Mouse (Mus musculus): ENCODE measurements around the gene Gm37240. TPM values are rescaled to one million over a fixed set of nuclear protein-coding genes. Genes with fewer than 3 reads are reported as not detected.

Gm37240 gene
- polyA plus RNA-seq, 1 experiment from 2014 or later: 4.6 TPM

DNA sequence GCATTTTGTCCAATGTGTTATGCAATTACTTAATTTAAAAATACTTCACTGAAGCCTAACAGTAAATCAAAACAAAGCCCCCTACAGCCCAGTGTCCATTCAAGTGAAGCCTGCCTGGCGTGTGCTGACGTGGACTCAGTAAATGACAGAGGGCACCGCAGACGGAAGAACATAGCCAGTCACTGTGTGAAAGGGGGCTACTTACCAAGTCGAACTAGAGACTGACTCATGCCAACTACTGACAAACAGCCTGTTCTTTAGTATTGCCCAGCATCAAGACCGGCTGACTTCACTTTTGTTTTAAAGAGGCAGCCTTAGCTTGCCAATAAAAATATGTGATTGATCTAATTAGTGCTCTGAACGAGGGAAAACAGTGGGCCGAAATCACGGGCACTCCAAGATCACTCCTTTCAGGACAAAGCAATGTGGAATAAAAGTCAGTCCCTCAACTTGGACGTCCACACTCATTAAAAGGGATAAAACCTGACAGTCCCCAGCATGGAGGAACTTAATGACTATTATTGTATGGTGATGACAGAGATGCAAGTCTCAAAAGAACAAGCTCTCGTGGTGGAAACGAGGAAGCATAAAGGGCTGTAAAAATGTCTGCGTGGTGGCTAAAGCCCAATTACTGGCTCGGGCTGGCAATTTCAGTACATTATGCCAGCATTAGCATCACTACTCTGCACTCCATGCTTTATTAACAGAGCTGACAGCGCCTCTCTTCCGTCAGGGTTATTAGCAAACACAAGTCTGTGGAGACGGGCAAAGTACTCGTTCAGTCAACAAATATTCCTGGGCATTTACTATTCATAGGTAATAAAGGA lies 123.1 kb downstream of the Gm37240 start:
- Histone ChIP-seq H3K4me2 (ENCODE audit: low read depth, low read length) (no peak overlapping the region), H3K36me3 (ENCODE audit: control insufficient read depth, insufficient read depth, low read length) (no peaks in the 10 kb centered on the region), H3K9ac (ENCODE audit: low read length) (no peak overlapping the region), H3K4me1 (replicated peaks; ENCODE audit: control insufficient read depth, insufficient read depth, low read length) (no peaks in the 10 kb centered on the region), H3K27ac (ENCODE audit: low read length) (no peak overlapping the region), H3K27me3 (ENCODE audit: control insufficient read depth, insufficient read depth, low read depth, low read length) (no peaks in the 10 kb centered on the region), H3K4me3 (ENCODE audit: low read length) (no peak overlapping the region), H3K9me3 (ENCODE audit: control insufficient read depth, low read length) (no peaks in the 10 kb centered on the region)
- no peak for ATAC-seq (ENCODE audit: low read depth)
- WGBS: 73% methylated on average over 18 of the region's 18 CpGs

DNA sequence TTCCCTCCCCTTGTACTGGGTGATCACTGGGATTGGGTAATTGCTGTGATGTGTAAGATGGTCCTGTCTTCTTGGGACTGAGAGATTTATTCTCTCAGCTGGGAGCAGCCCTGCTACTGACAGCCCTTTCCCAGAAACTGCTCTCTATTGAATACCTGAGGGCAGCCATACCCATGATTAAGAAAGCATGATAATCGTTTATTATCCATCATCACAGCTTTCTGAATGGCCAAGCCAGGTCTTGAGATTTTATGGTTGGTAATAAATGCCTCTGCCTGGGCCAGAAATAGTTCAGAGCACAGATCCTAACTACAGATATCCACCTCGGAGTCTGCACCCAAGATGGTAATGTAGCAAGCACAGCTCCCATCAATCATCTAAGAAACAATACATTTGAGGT lies 129.4 kb downstream of the Gm37240 start:
- 0 out of 2 replicates have a peak, but pooled peaks cover 3% of the 10 kb centered on the region for H3K4me1 ChIP-seq (replicated peaks; ENCODE audit: control insufficient read depth, insufficient read depth, low read length)
- no peak overlapping the region for H3K4me2 ChIP-seq (ENCODE audit: low read depth, low read length)
- H3K27me3 ChIP-seq (ENCODE audit: control insufficient read depth, insufficient read depth, low read depth, low read length): no peaks in the 10 kb centered on the region
- no peak overlapping the region for H3K9ac ChIP-seq (ENCODE audit: low read length)
- no peak for ATAC-seq (ENCODE audit: low read depth)
- no peaks in the 10 kb centered on the region for H3K36me3 ChIP-seq (ENCODE audit: control insufficient read depth, insufficient read depth, low read length)
- H3K9me3 ChIP-seq (ENCODE audit: control insufficient read depth, low read length): no peaks in the 10 kb centered on the region
- WGBS: 54% methylated on average over 2 of the region's 2 CpGs
- H3K4me3 ChIP-seq (ENCODE audit: low read length): no peak overlapping the region
- no peak overlapping the region for H3K27ac ChIP-seq (ENCODE audit: low read length)

DNA sequence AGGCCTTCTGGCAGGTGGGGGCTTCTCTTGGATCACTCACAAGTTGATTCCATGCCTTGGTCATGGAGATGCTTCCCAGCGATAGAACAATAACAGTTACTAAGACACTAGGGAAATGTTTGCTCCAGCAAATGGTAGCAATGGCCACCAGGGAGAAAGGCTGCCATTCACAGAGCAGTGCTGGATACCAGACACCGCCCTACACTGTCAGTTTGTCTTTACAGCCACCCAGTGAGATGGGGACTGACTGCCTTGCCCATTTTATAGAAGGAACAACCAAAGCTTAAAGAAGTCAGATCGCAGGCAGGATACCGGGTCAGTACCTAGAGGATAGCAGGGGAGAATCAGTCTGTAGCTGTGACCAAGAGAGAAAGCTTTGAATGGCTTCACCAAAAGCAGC lies 129.9 kb downstream of the Gm37240 start:
- Histone ChIP-seq H3K36me3 (ENCODE audit: control insufficient read depth, insufficient read depth, low read length) (no peaks in the 10 kb centered on the region), H3K4me2 (ENCODE audit: low read depth, low read length) (no peak overlapping the region), H3K9me3 (ENCODE audit: control insufficient read depth, low read length) (no peaks in the 10 kb centered on the region), H3K27ac (ENCODE audit: low read length) (no peak overlapping the region), H3K27me3 (ENCODE audit: control insufficient read depth, insufficient read depth, low read depth, low read length) (no peaks in the 10 kb centered on the region), H3K9ac (ENCODE audit: low read length) (no peak overlapping the region), H3K4me1 (replicated peaks; ENCODE audit: control insufficient read depth, insufficient read depth, low read length) (0 out of 2 replicates have a peak, but pooled peaks cover 3% of the 10 kb centered on the region), H3K4me3 (ENCODE audit: low read length) (no peak overlapping the region)
- 88% methylated on average over 4 of the region's 4 CpGs for WGBS
- no peak for ATAC-seq (ENCODE audit: low read depth)

DNA sequence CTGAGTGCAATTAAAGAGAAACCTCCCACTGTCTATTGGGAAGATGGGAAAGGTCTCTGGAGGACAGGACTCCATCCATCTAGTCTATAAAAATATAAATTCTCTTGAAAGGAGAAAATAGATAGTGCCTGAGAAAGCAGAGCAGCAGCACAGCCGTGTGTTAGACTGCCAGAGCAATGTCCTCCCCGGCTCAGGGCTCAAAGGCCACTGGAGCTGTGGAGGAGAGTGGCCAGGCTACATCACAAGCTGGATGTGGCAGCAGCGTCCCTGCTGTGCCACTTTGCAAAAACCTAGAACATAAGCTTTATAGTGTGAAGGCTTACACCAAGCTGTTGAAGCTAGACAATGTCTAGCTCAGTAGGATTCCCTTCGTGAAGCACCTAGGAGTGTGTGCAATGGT lies 138.0 kb downstream of the Gm37240 start:
- no peak for ATAC-seq (ENCODE audit: low read depth)
- Histone ChIP-seq H3K9me3 (ENCODE audit: control insufficient read depth, low read length) (no peaks in the 10 kb centered on the region), H3K27ac (ENCODE audit: low read length) (no peak overlapping the region), H3K4me1 (replicated peaks; ENCODE audit: control insufficient read depth, insufficient read depth, low read length) (no peaks in the 10 kb centered on the region), H3K9ac (ENCODE audit: low read length) (no peak overlapping the region), H3K27me3 (ENCODE audit: control insufficient read depth, insufficient read depth, low read depth, low read length) (no peaks in the 10 kb centered on the region), H3K36me3 (ENCODE audit: control insufficient read depth, insufficient read depth, low read length) (no peaks in the 10 kb centered on the region), H3K4me2 (ENCODE audit: low read depth, low read length) (no peak overlapping the region), H3K4me3 (ENCODE audit: low read length) (no peak overlapping the region)
- 51% methylated on average over 4 of the region's 4 CpGs for WGBS

DNA sequence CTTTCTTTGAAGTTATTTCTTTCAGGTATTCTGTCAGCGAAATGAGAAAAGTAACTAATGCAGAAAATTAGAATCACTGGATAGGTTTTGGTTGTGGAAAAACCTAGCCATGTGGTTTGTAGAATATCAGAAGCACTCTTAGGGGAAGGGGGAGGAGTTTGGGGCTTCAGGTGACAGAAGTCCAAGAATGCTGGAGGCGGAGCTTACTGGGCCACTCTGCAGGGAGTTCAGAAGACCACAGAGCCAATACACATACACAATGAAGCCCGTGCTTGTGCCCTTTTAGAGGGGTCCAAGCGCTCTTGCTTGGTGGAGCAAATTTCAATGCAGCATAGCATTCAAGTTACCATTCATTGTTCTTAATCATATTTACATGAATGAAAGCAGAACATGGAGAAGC lies 138.5 kb downstream of the Gm37240 start:
- no peak overlapping the region for H3K27ac ChIP-seq (ENCODE audit: low read length)
- WGBS: 20% methylated on average over 4 of the region's 4 CpGs
- no peaks in the 10 kb centered on the region for H3K4me1 ChIP-seq (replicated peaks; ENCODE audit: control insufficient read depth, insufficient read depth, low read length)
- ATAC-seq (ENCODE audit: low read depth): no peak; the same call in 1 of the 2 replicates
- H3K27me3 ChIP-seq (ENCODE audit: control insufficient read depth, insufficient read depth, low read depth, low read length): no peaks in the 10 kb centered on the region
- H3K36me3 ChIP-seq (ENCODE audit: control insufficient read depth, insufficient read depth, low read length): no peaks in the 10 kb centered on the region
- H3K9ac ChIP-seq (ENCODE audit: low read length): no peak overlapping the region
- no peaks in the 10 kb centered on the region for H3K9me3 ChIP-seq (ENCODE audit: control insufficient read depth, low read length)
- no peak overlapping the region for H3K4me2 ChIP-seq (ENCODE audit: low read depth, low read length)
- no peak overlapping the region for H3K4me3 ChIP-seq (ENCODE audit: low read length)

DNA sequence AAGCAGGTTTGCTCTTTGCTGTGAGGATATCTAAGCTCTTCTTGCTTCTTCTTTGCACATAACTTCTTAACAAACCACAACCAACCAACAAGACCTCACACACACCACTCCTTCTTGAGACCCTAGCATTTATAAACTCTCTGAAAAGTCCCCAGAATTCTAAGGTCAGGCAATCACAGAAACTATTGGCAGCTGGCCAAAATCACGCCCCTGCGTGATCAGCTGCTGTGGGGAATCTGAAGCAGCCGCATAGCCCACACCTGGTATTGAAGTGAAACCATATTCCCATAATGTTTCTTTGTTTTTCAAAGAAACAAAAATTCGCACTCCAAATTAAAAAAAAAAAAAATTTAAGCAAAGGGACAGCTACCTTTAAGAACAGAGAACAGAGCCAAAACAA lies 141.2 kb downstream of the Gm37240 start:
- H3K4me3 ChIP-seq (ENCODE audit: low read length): no peak overlapping the region
- no peak for ATAC-seq (ENCODE audit: low read depth)
- H3K27ac ChIP-seq (ENCODE audit: low read length): no peak overlapping the region
- H3K36me3 ChIP-seq (ENCODE audit: control insufficient read depth, insufficient read depth, low read length): no peaks in the 10 kb centered on the region
- 23% methylated on average over 4 of the region's 4 CpGs for WGBS
- H3K27me3 ChIP-seq (ENCODE audit: control insufficient read depth, insufficient read depth, low read depth, low read length): no peaks in the 10 kb centered on the region
- H3K4me1 ChIP-seq (replicated peaks; ENCODE audit: control insufficient read depth, insufficient read depth, low read length): no peaks in the 10 kb centered on the region
- no peak overlapping the region for H3K4me2 ChIP-seq (ENCODE audit: low read depth, low read length)
- no peaks in the 10 kb centered on the region for H3K9me3 ChIP-seq (ENCODE audit: control insufficient read depth, low read length)
- no peak overlapping the region for H3K9ac ChIP-seq (ENCODE audit: low read length)

DNA sequence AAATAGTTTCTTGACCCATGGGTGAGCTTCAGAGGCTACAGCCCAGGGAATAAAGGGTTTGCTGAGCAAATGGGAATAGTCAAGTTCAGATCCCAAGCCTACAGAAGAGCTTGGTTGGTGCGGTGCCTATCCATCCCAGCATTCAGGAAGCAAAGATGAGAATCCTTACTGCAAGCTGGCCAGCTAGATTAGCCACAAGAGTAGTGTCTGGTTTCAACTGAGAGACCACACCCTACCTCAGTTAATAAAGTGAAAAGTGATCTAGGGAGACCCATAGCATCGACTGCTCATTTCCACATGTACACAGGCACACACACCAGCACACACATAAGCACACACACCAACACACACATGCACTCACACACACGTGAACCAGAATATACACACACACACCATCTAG lies 145.6 kb downstream of the Gm37240 start:
- Histone ChIP-seq H3K4me1 (replicated peaks; ENCODE audit: control insufficient read depth, insufficient read depth, low read length) (no peaks in the 10 kb centered on the region), H3K27ac (ENCODE audit: low read length) (no peak overlapping the region), H3K27me3 (ENCODE audit: control insufficient read depth, insufficient read depth, low read depth, low read length) (no peaks in the 10 kb centered on the region), H3K9me3 (ENCODE audit: control insufficient read depth, low read length) (no peaks in the 10 kb centered on the region), H3K4me2 (ENCODE audit: low read depth, low read length) (no peak overlapping the region), H3K36me3 (ENCODE audit: control insufficient read depth, insufficient read depth, low read length) (no peaks in the 10 kb centered on the region), H3K9ac (ENCODE audit: low read length) (no peak overlapping the region), H3K4me3 (ENCODE audit: low read length) (no peak overlapping the region)
- no peak for ATAC-seq (ENCODE audit: low read depth)
- WGBS: 73% methylated on average over 3 of the region's 3 CpGs

DNA sequence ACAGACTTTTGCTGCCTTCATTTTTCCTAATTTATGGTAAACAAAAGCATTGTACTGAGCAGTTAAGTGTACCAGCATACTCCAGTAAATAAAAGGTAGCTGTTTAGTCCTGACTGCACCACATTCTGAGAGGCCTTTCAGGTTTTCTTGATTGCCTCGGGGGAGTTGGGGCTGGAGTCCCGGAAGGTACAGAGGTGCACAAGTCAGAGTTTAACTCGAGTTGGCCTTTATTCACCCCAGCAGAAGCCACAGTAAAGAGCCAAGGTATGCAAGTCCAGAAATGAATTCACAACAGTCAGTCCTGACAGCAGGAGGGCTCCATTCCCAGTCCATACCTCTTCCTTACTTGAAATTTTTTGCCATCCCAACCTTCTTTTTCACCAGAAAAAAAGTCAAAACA lies 148.7 kb downstream of the Gm37240 start:
- Histone ChIP-seq H3K36me3 (ENCODE audit: control insufficient read depth, insufficient read depth, low read length) (no peaks in the 10 kb centered on the region), H3K27me3 (ENCODE audit: control insufficient read depth, insufficient read depth, low read depth, low read length) (no peaks in the 10 kb centered on the region), H3K4me2 (ENCODE audit: low read depth, low read length) (no peak overlapping the region), H3K4me3 (ENCODE audit: low read length) (no peak overlapping the region), H3K27ac (ENCODE audit: low read length) (no peak overlapping the region), H3K4me1 (replicated peaks; ENCODE audit: control insufficient read depth, insufficient read depth, low read length) (no peaks in the 10 kb centered on the region), H3K9ac (ENCODE audit: low read length) (no peak overlapping the region), H3K9me3 (ENCODE audit: control insufficient read depth, low read length) (no peaks in the 10 kb centered on the region)
- WGBS: 64% methylated on average over 3 of the region's 3 CpGs
- no peak for ATAC-seq (ENCODE audit: low read depth)

DNA sequence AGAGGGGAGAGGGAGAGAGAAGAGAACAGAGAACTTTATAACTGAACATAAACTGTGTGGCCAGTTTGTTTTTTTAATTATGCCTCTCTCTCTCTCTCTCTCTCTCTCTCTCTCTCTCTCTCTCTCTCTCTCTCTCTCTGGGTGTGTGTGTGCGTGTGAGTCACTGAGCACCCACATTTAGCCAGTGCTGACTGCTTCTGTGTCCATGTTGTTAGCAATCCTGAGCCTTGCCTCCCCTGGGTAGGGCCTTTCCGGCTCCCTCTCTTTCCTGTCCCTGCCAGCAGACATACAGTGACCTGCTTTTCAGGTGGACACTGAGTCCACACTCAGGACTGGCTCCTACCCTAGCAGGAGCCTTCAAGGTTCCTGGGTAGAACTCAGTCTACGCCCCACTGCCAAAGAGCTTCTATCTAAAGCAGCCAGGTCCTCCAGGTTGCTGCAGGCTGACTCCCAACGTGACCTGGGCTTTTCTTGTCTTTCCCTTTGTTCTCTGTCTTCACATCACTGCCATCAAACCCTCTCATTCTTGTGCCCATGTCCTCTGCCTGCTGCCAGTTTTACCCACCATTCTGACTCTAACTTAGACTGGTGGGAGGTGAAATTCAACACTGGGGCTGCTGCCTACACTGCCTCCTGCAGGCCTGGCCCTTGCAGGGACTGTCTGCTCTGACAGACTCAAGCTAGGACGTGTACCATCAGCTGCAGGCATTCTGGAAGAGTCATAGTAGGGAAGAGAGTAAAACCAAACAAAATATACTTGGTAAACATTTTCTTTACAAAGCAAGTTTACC lies 153.2 kb downstream of the Gm37240 start:
- no peak overlapping the region for H3K4me2 ChIP-seq (ENCODE audit: low read depth, low read length)
- H3K4me1 ChIP-seq (replicated peaks; ENCODE audit: control insufficient read depth, insufficient read depth, low read length): no peaks in the 10 kb centered on the region
- no peak overlapping the region for H3K27ac ChIP-seq (ENCODE audit: low read length)
- no peaks in the 10 kb centered on the region for H3K9me3 ChIP-seq (ENCODE audit: control insufficient read depth, low read length)
- H3K36me3 ChIP-seq (ENCODE audit: control insufficient read depth, insufficient read depth, low read length): no peaks in the 10 kb centered on the region
- no peak overlapping the region for H3K9ac ChIP-seq (ENCODE audit: low read length)
- no peak overlapping the region for H3K4me3 ChIP-seq (ENCODE audit: low read length)
- no peaks in the 10 kb centered on the region for H3K27me3 ChIP-seq (ENCODE audit: control insufficient read depth, insufficient read depth, low read depth, low read length)
- no peak for ATAC-seq (ENCODE audit: low read depth)
- 70% methylated on average over 5 of the region's 5 CpGs for WGBS
